Mouse (Mus musculus) testis, adult 2 months (tissue): ENCODE results near the gene Bcl2. TPM values are rescaled to one million over a fixed set of nuclear protein-coding genes. Genes with fewer than 3 reads are reported as not detected.

Source experiments
- H3K27ac ChIP-seq: fragments of 200-500 bp; 2 replicates; pipeline ENCODE4 v1.5.1; 2012; ENCODE audit warnings: low read depth, low read length; ENCODE audit not compliant: control insufficient read depth, insufficient read depth
- H3K27me3 ChIP-seq: fragments of 200-500 bp; 2 replicates; pipeline ENCODE4 v1.6.1; 2012; ENCODE audit warnings: mild to moderate bottlenecking, low read length, moderate library complexity; ENCODE audit not compliant: control insufficient read depth, insufficient read depth
- H3K36me3 ChIP-seq: fragments of 200-500 bp; 2 replicates; pipeline ENCODE4 v1.6.1; 2012; ENCODE audit warnings: mild to moderate bottlenecking, low read length; ENCODE audit not compliant: control insufficient read depth, insufficient read depth
- H3K4me1 ChIP-seq: fragments of 200-500 bp; 2 replicates; pipeline ENCODE4 v1.6.1; 2012; ENCODE audit warnings: low read length; ENCODE audit not compliant: control insufficient read depth, insufficient read depth
- H3K4me3 ChIP-seq: fragments of 200-500 bp; 2 replicates; pipeline ENCODE4 v1.5.1; 2012; ENCODE audit warnings: low read depth, mild to moderate bottlenecking, low read length, moderate library complexity, mixed read lengths; ENCODE audit not compliant: control insufficient read depth
- CTCF ChIP-seq: fragments of 200-500 bp; IDR thresholded peaks from 2 replicates; pipeline ENCODE4 v1.5.1; 2012; ENCODE audit warnings: low read depth, mild to moderate bottlenecking, inconsistent platforms, low read length, moderate library complexity; ENCODE audit not compliant: control insufficient read depth, insufficient read depth, insufficient replicate concordance
- POLR2A ChIP-seq: fragments of 200-500 bp; IDR thresholded peaks from 2 replicates; pipeline ENCODE4 v1.6.1; 2012; ENCODE audit warnings: low read depth, mild to moderate bottlenecking, inconsistent platforms, low read length, moderate library complexity; ENCODE audit not compliant: control insufficient read depth
- polyA plus RNA-seq: library from polyadenylated mRNA; depleted of rRNA; stranded (reverse); fragments of >200 nt; gene quantifications from 2 replicates; pipeline ENCODE4 v1.2.3, GENCODE M21; 2012

The Bcl2 gene
- polyA plus RNA-seq, 1 experiment = 0.11 TPM

DNA sequence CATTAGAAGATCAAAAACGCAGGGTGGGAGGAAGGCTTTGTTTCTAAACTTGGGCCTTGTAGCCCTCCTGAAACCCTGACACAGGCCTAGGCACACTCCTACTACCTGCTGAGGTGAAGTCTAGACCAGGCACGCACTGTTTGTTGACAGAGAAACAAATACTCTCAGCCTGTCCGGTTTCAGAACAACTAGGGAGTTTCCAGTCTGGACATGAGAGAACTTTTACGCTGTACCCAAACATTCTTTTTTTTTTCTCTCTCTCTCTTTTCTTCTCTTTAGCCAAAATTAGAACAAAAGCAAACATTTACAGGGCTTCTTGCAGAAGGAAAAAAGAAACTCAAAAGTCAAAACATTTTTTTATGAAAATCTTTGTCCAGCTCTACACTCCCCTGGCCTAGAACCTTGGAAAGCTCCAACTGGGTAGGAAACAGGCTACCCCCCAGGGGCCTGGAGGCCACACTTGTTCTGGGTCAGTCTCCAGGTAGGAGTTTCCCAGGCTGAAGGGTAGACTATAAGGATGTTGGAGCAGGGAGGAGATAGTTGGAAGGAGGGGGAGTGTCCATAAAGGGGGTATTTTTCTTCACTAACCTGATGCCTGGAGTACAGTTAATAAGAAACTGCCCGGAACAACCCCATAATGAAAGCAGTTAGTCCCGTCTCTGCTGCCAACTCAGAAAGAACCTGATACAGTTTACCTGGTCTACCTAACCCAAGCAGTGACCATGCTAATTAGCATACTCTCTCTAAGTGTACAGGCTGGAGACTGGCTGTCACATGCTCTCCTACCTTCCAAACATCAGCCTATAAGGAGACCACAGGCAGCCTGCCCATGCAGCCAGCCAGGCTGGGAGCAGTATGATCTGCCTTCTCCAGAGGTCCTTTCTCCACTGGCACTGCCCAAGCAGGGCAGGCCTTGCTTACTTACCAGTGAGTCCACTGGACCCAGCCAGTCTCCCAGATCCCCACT is 147.7 kb downstream of the Bcl2 start:
- Histone ChIP-seq H3K36me3 (no peaks in the 10 kb centered on the region), H3K27ac (no peak overlapping the region), H3K27me3 (no peaks in the 10 kb centered on the region), H3K4me3 (no peak overlapping the region), H3K4me1 (no peaks in the 10 kb centered on the region)
- TF ChIP-seq CTCF (no peak), POLR2A (no peak)

DNA sequence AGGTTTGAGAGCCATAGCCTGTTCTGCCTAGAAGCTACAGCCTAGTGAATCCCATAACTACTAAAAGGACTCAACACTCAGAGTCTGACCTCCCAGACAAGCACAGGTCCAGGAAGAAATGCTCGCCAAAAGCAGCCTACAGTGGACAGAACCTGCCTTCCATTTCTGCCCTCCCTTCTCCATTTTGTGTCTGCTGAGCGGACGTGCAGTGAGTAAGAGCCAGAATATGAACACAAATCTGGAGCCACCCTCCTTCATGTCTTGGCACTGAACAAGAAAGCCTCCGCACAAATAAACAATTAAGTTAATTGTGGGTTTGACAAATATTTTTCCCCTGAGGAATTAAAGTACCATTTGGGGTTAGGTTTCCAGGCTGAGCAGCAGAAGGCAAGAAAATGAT is 148.8 kb downstream of the Bcl2 start:
- TF ChIP-seq CTCF (no peak), POLR2A (no peak)
- no peaks in the 10 kb centered on the region for H3K36me3 ChIP-seq
- H3K27ac ChIP-seq = no peak overlapping the region

DNA sequence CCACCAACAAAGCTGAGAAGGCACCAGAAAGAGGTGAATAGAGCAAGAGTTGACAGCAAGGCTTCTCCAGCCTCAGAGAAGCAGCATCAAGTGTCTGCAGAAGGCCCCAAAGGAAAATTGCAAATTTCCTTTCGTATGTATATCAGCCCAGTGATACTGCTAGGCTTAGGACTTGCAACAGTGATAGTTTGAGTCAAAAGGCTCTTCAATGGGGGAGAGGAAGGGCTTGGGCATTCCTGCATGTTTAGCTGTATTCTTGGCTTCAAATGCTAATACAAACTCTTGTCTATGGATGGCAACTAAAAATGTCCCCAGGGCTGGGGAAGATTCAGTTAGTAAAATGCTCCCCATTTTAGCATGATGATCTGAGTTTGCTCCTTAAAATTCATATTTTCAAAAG is 149.6 kb downstream of the Bcl2 start:
- no peaks in the 10 kb centered on the region for H3K27me3 ChIP-seq
- TF ChIP-seq CTCF (no peak), POLR2A (no peak)
- H3K4me3 ChIP-seq = no peak overlapping the region
- no peaks in the 10 kb centered on the region for H3K36me3 ChIP-seq
- no peak overlapping the region for H3K27ac ChIP-seq
- H3K4me1 ChIP-seq = no peaks in the 10 kb centered on the region

More for the DNA sequence above, 148.8 kb downstream of the Bcl2 start:
- H3K27me3 ChIP-seq = no peaks in the 10 kb centered on the region
- H3K4me1 ChIP-seq = no peaks in the 10 kb centered on the region
- no peak overlapping the region for H3K4me3 ChIP-seq

DNA sequence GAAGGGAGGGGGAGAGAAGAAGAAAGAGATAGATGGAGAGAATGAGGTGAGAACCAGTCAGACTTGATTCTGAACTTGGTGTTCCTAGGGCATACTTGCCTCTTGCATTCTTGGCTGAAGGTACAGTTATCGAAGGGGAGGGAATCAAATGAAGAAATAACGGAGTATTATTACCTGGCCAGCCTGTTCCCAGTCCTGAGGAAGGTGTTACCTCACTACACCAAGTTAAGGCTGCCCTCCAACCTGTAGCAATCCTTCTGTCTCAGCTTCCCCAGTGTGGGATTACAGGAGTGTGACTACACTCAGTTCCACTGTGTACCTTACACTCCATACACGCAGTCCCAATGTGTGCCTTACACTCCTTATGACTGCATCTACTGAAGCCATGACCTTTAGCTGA is 151.3 kb downstream of the Bcl2 start:
- Histone ChIP-seq H3K27ac (no peak overlapping the region), H3K36me3 (no peaks in the 10 kb centered on the region), H3K4me1 (no peaks in the 10 kb centered on the region), H3K27me3 (no peaks in the 10 kb centered on the region), H3K4me3 (no peak overlapping the region)
- no peak for TF ChIP-seq CTCF
- no peak for TF ChIP-seq POLR2A

DNA sequence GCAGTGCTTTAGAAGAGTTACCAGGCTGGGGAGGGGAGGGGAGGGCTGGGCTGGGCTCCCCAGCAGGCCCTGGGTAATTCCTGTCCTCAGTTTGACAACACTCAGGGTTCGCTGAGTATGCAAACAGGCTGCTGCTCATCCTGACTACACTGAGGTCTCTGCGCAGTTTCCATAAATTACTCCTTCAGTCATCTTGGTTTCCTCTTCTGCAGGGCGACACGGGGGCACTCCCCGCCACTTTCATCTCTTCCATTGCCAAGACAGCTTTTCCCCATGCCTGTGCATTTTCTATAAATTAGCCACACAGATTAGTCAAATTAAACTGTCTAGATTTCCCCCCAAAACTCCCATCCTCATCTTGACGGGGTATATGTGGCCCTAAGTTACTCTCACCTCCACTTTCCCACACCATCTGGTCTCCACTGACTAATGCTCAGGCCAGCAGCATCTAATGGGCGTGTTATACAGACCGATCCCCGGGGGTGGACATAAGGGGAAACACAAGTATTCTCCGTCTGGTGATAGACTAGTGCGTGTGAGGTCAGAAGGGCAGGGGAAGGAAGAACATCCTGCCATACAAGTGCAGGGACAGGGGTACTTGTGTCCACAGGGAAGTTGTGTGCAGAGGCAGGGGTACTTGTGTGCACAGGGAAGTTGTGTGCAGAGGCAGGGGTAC is 152.9 kb downstream of the Bcl2 start:
- TF ChIP-seq POLR2A (no peak), CTCF (no peak)
- no peaks in the 10 kb centered on the region for H3K4me1 ChIP-seq
- H3K36me3 ChIP-seq = no peaks in the 10 kb centered on the region
- no peak overlapping the region for H3K4me3 ChIP-seq
- no peak overlapping the region for H3K27ac ChIP-seq
- no peaks in the 10 kb centered on the region for H3K27me3 ChIP-seq

DNA sequence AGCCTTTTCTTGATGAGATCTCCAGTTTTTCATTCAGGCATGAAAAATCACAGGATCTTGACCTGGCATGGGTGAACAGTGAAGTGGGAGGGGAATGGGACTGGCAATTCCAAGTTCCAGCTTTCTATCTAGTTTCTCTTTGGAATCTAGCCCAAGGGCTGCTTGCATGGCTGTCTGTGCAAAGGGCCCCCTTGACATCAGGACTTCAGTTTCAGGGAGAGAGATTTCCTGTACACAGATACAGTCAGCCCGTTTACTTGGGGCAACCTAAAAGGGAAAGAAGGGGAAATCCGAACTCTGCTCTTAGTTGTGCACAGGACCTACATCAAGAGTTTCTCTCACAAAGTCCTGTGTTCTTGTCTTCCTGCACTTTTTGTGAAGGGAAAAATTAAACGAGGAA is 154.0 kb downstream of the Bcl2 start:
- no peaks in the 10 kb centered on the region for H3K4me1 ChIP-seq
- no peak overlapping the region for H3K4me3 ChIP-seq
- H3K36me3 ChIP-seq = no peaks in the 10 kb centered on the region
- no peak for TF ChIP-seq CTCF
- TF ChIP-seq POLR2A = no peak
- H3K27ac ChIP-seq = no peak overlapping the region
- no peaks in the 10 kb centered on the region for H3K27me3 ChIP-seq

DNA sequence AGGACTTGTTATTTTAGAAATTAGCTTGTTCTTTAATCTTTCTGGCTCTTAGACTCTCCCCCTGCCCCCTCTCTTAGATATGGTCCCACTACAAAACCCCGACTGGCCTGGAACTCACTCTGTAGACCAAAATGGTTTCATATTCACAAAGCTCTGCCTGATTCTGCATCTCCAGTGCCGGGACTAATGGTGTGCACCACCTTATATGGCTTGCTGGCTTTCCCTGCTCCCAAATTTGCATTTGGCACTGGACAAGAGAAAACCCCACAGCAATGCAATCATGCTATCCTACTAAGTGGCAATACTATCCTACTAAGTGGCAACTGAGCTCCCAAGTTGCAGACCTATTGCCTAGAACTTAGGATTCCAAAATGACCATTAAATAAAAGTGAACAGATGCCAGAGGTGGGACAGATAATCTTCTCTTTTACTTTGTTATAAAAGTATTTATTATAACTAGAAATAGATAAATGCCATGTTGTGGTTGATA is 154.9 kb downstream of the Bcl2 start:
- H3K27ac ChIP-seq = no peak overlapping the region
- no peak overlapping the region for H3K4me3 ChIP-seq
- H3K36me3 ChIP-seq = no peaks in the 10 kb centered on the region
- no peaks in the 10 kb centered on the region for H3K27me3 ChIP-seq
- TF ChIP-seq CTCF = no peak
- no peaks in the 10 kb centered on the region for H3K4me1 ChIP-seq
